In the genomic region with DNA sequence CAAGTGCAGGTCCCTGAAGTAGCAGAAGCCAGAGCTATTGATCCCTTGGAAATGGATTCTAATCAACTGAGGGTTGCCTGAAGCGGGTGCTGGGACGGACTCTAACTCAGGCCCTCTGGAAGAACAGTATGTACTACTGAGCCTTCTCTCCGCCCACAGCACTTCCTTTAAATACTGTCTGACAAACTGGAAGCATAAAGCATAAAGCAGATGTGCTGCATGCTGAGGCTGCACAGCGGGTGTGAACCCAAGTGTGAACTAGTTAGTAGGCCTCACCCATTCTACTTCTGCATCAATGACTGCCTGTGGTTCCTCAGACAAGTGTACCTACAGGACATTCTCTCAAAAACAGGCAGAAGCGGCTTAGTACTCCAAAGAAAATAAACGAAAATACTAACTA, we compare ENCODE assay signal across 10 mouse cellular contexts.
"Had no signal": no experiment of that assay in that cellular context is flagged by ENCODE, and none has a peak within 500 bp of the region (broad histone marks: within the 10 kb centered on the region; RNA-seq: fewer than 3 reads in every experiment).

No protein-coding gene starts in this region.

- DNase-seq: kidney, adult 2 months; kidney, postnatal 14 days; lung, adult 2 months; thymus, adult 18-20 months; thymus, postnatal 14 days had no signal

- H3K36me3 ChIP-seq: intestine, embryonic 15.5 days had no signal

- H3K27me3 ChIP-seq: intestine, embryonic 15.5 days; kidney, embryonic 15.5 days; limb, embryonic 13.5 days; midbrain, embryonic 13.5 days; neural tube, embryonic 15.5 days had no signal
